Mouse (Mus musculus) midbrain, embryonic 15.5 days (tissue): ENCODE data around the gene Gjc1. TPM values are rescaled to one million over a fixed set of nuclear protein-coding genes. Genes with fewer than 3 reads are reported as not detected.

Experiments
- ATAC-seq: fragments of 200-750 bp; cut with Nextera tagmentation; replicated peaks from 2 replicates; pipeline ENCODE4 v1.8.0; 2017; ENCODE audit warnings: moderate TSS enrichment
- H3K27ac ChIP-seq: fragments of 300-500 bp; sonication (generic); 2 replicates; pipeline ENCODE4 v1.5.1; 2015; ENCODE audit warnings: mild to moderate bottlenecking, inconsistent platforms
- H3K27me3 ChIP-seq: fragments of 300-500 bp; sonication (generic); replicated peaks from 2 replicates; pipeline ENCODE4 v1.6.1; 2015; ENCODE audit warnings: inconsistent platforms
- H3K36me3 ChIP-seq: fragments of 300-500 bp; sonication (generic); replicated peaks from 2 replicates; pipeline ENCODE4 v1.6.1; 2015; ENCODE audit warnings: inconsistent platforms
- H3K4me1 ChIP-seq: fragments of 300-500 bp; sonication (generic); 2 replicates; pipeline ENCODE4 v1.6.1; 2015; ENCODE audit warnings: inconsistent platforms
- H3K4me2 ChIP-seq: fragments of 300-500 bp; sonication (generic); 2 replicates; pipeline ENCODE4 v1.6.1; 2015; ENCODE audit warnings: inconsistent platforms, mild to moderate bottlenecking, moderate library complexity
- H3K4me3 ChIP-seq: fragments of 300-500 bp; sonication (generic); 2 replicates; pipeline ENCODE4 v1.5.1; 2015; ENCODE audit warnings: mild to moderate bottlenecking, inconsistent platforms
- H3K9ac ChIP-seq: fragments of 300-500 bp; sonication (generic); 2 replicates; pipeline ENCODE4 v1.6.1; 2015; ENCODE audit warnings: mild to moderate bottlenecking, inconsistent platforms
- H3K9me3 ChIP-seq: fragments of 300-500 bp; sonication (generic); 2 replicates; pipeline ENCODE4 v1.6.1; 2016; ENCODE audit warnings: inconsistent platforms
- whole genome bisulfite sequencing: fragments of 180-500 bp; shearing (Covaris S2); methylation state at CpG from one replicate; pipeline ENCODE4 v1.1.7; 2015; ENCODE audit warnings: mixed read lengths; 5-methylcytosine and 5-hydroxymethylcytosine counted together
- polyA plus RNA-seq: library from polyadenylated mRNA; unstranded; fragments of >200 nt; fragmentation: Nextera tagmentation; extraction: Ambion mirVana; gene quantifications from 2 replicates; pipeline ENCODE4 v1.2.1, GENCODE M21; 2015

The Gjc1 gene
- polyA plus RNA-seq, 1 experiment from 2014 or later: 36.9 TPM

DNA sequence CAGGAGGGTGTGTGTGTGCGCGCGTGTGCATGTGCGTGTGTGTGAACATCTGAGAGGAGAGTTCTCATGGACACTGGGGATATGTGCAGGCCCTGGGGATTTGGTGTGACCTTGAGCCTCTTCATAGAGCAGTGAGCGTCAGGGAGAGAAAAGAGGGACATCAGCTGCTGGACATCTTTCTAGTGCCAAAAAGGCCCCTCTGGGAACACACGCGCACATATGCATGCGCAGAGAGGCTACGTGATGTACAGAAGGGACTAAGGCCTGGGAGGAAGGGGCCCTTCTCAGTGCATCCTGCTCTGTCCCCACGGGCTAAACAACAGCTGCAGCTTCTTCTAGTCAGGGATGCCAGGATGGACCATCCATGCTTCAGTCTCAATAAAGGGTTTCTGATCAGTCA, 14.7 kb upstream of the Gjc1 start:
- 81% methylated on average over 10 of the region's 10 CpGs for WGBS
- ATAC-seq: no peak
- Histone ChIP-seq H3K9ac (no peak overlapping the region), H3K9me3 (no peaks in the 10 kb centered on the region), H3K4me1 (no peaks in the 10 kb centered on the region), H3K36me3 (peaks cover 14% of the 10 kb centered on the region; the same call in 1 of the 2 replicates), H3K27ac (no peak overlapping the region), H3K4me3 (no peak overlapping the region), H3K4me2 (no peak overlapping the region), H3K27me3 (no peaks in the 10 kb centered on the region)

DNA sequence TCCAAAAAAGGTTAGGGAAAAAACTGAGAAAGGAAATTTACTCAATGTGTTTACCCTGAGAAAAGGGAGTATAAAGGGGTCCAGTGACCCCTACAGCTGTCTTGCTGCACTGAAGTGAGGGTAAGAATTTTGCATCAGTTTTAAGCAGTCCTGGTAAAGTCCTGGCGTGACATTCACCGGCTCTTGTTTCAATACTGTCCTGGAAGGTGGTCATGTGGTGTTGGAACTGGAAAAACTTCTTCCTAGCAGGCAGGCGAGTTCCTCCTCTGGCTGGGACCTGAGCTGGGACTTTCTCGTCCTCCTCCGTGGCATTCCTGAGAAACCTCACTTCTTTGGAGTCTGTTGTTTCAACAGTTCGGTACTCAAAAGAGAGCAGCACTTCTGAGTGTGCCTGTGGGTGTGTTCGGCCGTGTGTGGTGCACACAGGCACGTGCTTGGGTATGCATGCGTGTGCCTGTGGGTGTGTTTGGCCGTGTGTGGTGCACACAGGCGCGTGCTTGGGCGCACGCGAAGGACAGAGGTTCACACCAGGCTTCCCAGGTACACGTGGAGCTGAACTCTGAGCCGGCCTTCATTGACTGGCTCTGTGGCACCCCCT, 13.3 kb upstream of the Gjc1 start:
- ATAC-seq: no peak
- Histone ChIP-seq H3K4me1 (no peaks in the 10 kb centered on the region), H3K27ac (no peak overlapping the region), H3K4me2 (no peak overlapping the region), H3K9me3 (no peaks in the 10 kb centered on the region), H3K9ac (no peak overlapping the region), H3K27me3 (no peaks in the 10 kb centered on the region), H3K4me3 (no peak overlapping the region), H3K36me3 (peaks cover 10% of the 10 kb centered on the region; the same call in 1 of the 2 replicates)
- 73% methylated on average over 18 of the region's 18 CpGs for WGBS

- WGBS: 85% methylated on average over 4 of the region's 4 CpGs
- Histone ChIP-seq H3K4me3 (no peak overlapping the region), H3K9me3 (no peaks in the 10 kb centered on the region), H3K4me1 (no peaks in the 10 kb centered on the region), H3K27me3 (no peaks in the 10 kb centered on the region), H3K9ac (no peak overlapping the region), H3K36me3 (no peaks in the 10 kb centered on the region), H3K27ac (no peak overlapping the region), H3K4me2 (no peak overlapping the region)
- no peak for ATAC-seq
Observed at GRCm38 (mm10) chr11:102830276-102830675, 10.8 kb upstream of the Gjc1 start.

DNA sequence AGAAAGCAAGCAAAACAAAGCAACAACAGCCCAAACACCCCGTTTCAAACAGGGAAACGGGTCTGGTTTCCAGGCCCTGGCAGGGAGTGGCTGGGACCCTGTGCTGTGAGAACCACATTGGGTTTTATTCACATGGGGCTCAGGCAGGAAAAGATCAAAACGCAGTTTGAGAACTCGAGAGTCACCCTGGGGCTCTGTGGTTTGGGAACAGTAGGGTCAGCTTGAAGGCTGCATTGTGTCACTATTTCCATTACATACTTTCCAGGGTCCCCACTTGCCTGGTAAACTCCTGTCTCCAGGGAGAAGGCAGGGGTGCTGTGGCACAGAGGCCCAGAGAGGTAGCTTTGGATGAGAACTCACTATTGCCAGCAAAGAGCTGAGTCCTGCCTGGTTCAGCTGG, 7.6 kb upstream of the Gjc1 start:
- H3K36me3 ChIP-seq: no peaks in the 10 kb centered on the region
- 72% methylated on average over 4 of the region's 4 CpGs for WGBS
- no peaks in the 10 kb centered on the region for H3K9me3 ChIP-seq
- H3K4me2 ChIP-seq: no peak overlapping the region
- no peak overlapping the region for H3K9ac ChIP-seq
- H3K27ac ChIP-seq: no peak overlapping the region
- no peak for ATAC-seq
- no peak overlapping the region for H3K4me3 ChIP-seq
- 0 out of 2 replicates have a peak, but pooled peaks cover 5% of the 10 kb centered on the region for H3K27me3 ChIP-seq
- H3K4me1 ChIP-seq: no peaks in the 10 kb centered on the region

DNA sequence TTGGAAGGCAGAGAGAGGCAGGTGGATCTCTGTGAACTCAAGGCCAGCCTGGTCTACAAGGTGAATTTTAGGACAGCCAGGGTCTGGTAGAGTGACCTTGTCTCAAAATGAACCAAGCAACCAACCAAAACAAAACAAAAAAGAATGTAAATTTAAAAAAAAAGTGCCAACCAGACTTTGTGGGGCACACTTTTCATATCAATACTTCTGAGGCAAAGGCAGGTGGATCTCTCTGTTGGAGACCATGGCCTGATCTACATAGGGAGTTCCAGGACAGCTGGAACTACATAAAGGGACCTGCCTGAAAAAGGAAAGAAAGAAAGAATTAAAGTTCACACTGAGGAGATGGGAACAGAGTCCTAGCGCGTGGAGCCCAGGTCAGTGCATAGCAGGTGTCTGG, 7.0 kb upstream of the Gjc1 start:
- H3K27me3 ChIP-seq: 0 out of 2 replicates have a peak, but pooled peaks cover 7% of the 10 kb centered on the region
- H3K4me3 ChIP-seq: no peak overlapping the region
- no peak for ATAC-seq
- no peaks in the 10 kb centered on the region for H3K9me3 ChIP-seq
- H3K4me2 ChIP-seq: no peak overlapping the region
- WGBS: 64% methylated on average over 2 of the region's 2 CpGs
- H3K4me1 ChIP-seq: no peaks in the 10 kb centered on the region
- no peak overlapping the region for H3K9ac ChIP-seq
- no peaks in the 10 kb centered on the region for H3K36me3 ChIP-seq
- H3K27ac ChIP-seq: no peak overlapping the region

GRCm38 (mm10) chr11:102821231-102821630, 1.7 kb upstream of the Gjc1 start:
- ATAC-seq: no peak
- no peak overlapping the region for H3K4me2 ChIP-seq
- 54% methylated on average over 6 of the region's 6 CpGs for WGBS
- H3K9ac ChIP-seq: no peak overlapping the region
- H3K36me3 ChIP-seq: no peaks in the 10 kb centered on the region
- no peaks in the 10 kb centered on the region for H3K9me3 ChIP-seq
- peaks cover 28% of the 10 kb centered on the region for H3K4me1 ChIP-seq
- H3K27me3 ChIP-seq: 0 out of 2 replicates have a peak, but pooled peaks cover 13% of the 10 kb centered on the region
- no peak overlapping the region for H3K27ac ChIP-seq
- no peak overlapping the region for H3K4me3 ChIP-seq

DNA sequence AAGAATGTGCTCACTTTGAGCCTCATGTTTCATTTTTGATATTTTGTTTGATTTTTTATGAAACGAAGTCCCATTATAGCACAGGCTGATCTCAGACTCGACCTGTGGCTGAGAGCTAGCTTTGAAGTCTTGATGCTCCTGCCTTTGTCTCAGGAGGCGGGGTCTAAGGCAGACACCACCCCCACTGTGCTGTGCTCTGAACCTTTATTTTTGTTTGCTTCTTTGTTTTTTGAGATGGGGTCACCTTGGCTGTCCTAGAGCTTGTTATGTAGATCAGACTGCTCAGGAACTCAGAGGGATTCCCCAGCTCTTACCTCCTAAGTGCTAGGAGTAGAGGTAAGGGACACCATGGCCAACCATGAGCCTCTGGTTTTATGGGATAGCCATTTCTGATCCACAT, 932 bp upstream of the Gjc1 start:
- 13% methylated on average over 3 of the region's 3 CpGs for WGBS
- no peak overlapping the region for H3K4me3 ChIP-seq
- H3K4me2 ChIP-seq: no peak overlapping the region
- no peak for ATAC-seq
- no peak overlapping the region for H3K27ac ChIP-seq
- 0 out of 2 replicates have a peak, but pooled peaks cover 13% of the 10 kb centered on the region for H3K27me3 ChIP-seq
- no peak overlapping the region for H3K9ac ChIP-seq
- no peaks in the 10 kb centered on the region for H3K36me3 ChIP-seq
- no peaks in the 10 kb centered on the region for H3K9me3 ChIP-seq
- peaks cover 34% of the 10 kb centered on the region for H3K4me1 ChIP-seq

DNA sequence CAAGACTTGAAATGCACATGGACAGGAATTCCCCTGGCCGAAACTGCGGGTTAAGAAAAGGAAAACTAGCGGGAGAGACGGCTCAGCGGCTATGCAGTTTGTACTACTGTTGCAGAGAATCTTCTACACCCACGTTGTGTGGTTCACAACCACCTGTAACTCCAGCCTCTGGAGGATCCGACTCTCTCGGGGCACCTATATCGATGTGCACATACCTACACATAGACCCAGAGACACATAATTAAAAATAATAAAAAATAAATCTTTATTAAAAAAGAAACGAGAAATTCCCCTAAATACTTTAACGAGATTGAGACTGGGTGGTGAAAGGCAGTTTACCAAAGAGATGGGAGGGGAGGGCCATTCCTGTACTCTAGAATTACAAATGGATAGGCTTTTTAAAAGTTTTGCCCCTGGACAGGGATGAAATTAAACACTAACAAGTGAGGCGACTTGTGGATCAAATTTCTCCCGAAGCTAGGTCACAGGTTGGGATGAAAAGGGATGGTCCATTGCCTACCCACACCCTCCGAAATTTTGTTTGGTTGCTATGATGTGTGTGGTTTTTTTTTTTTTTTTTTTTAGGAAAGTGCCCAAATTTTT, 384 bp upstream of the Gjc1 start:
- no peaks in the 10 kb centered on the region for H3K9me3 ChIP-seq

DNA sequence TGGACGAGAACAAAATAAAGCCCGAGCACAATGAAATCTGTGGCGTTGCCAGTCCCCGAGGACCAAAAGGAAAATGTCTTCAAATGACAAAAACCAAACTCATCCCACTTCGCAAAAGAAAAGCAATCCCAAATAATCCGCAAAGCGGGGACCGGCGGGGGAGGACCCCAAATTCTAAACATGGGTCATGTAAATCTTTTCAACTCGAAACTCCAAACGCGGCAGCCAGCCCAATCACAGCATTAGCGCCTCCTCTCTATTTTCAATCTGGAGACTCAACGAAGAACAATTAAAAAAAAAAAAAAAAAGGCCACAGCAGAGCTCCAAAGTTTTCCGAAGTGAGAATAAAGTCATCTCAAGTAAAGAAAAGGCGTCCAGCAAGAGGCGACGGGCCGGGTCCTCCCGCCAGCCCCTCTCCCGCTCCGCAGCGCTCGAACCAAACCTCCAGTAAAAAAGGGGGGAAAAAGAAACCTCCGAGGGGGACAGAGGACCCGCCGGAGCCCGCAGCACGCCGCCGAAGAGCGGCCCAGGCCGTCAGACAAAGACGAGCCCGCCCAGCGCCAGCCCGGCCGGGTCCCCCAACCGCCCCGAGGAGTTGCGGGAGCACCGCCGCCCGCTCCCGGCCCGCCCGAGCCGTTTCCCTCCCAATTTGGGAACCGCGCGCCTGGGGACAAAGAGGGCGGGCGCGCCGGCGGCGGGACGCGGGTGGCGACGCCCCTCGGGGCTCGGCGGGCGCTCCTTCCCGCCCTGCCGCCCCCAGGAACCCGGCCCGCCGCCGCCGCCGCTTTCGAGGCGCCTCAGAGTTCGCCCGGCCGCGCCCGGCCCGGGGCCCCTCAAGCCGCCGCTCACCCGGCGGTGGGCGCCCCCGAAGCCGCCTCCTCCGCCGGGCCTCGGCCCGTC, 1.1 kb downstream of the Gjc1 start:
- Histone ChIP-seq H3K4me3 (peak overlapping the region; percentile 75), H3K27ac (peak overlapping the region; percentile 91), H3K27me3 (0 out of 2 replicates have a peak, but pooled peaks cover 13% of the 10 kb centered on the region), H3K9me3 (no peaks in the 10 kb centered on the region), H3K4me1 (peaks cover 37% of the 10 kb centered on the region), H3K9ac (peak overlapping the region; percentile 86), H3K4me2 (peak overlapping the region; percentile 86), H3K36me3 (no peaks in the 10 kb centered on the region)
- peak; percentile 66 for ATAC-seq
- under 1% methylated on average over 73 of the region's 92 CpGs for WGBS

More for the DNA sequence above, 384 bp upstream of the Gjc1 start:
- H3K4me2 ChIP-seq: peak overlapping the region; percentile 86
- H3K27me3 ChIP-seq: 0 out of 2 replicates have a peak, but pooled peaks cover 13% of the 10 kb centered on the region
- H3K4me3 ChIP-seq: peak overlapping the region; percentile 75
- peak; percentile 51; the same call in 1 of the 2 replicates for ATAC-seq
- H3K4me1 ChIP-seq: peaks cover 34% of the 10 kb centered on the region
- peak overlapping the region; percentile 91 for H3K27ac ChIP-seq
- H3K36me3 ChIP-seq: no peaks in the 10 kb centered on the region
- WGBS: 5% methylated on average over 14 of the region's 14 CpGs
- peak overlapping the region; percentile 86; the same call in 1 of the 2 replicates for H3K9ac ChIP-seq

GRCm38 (mm10) chr11:102814881-102815280, 4.6 kb downstream of the Gjc1 start:
- no peak for ATAC-seq
- H3K9me3 ChIP-seq: no peaks in the 10 kb centered on the region
- H3K4me1 ChIP-seq: peaks cover 35% of the 10 kb centered on the region
- H3K4me2 ChIP-seq: no peak overlapping the region
- no peaks in the 10 kb centered on the region for H3K36me3 ChIP-seq
- H3K4me3 ChIP-seq: no peak overlapping the region
- H3K9ac ChIP-seq: no peak overlapping the region
- H3K27ac ChIP-seq: no peak overlapping the region
- H3K27me3 ChIP-seq: no peaks in the 10 kb centered on the region

DNA sequence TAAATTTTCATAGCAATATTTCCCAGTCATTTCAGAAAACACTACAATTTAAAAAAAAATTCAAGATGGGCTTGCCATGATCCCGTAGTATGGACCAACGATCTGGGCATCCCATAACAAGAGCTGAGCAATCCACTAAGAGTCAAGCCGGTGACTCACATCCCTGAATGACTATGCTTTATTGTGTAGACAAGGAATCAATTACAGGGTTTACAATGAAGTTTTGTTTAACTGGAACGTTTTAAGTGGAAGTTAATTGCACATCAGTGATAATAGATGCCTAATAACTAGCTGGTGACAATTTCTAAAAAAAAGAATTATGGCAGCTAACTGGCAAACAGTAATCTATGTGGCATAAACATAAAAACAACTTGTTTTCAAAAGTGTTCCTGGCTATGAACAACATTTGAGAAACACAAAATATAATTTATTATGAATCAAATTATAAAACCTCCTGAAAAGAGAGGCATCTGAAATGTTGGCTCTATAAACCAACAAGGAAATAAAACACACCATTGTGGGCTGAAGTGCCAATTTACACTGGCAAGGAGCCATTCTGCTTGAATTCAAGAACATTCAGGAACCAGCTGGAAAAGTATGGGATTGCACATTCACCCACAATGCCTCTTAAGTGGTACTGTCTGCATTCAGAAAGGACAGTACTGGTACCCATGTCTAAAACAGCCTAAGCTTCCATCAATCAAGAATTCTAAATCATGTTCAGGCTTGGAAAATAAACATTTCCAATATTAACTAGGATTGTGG, 8.6 kb downstream of the Gjc1 start:
- Histone ChIP-seq H3K4me3 (no peak overlapping the region), H3K27me3 (no peaks in the 10 kb centered on the region), H3K9ac (no peak overlapping the region), H3K4me1 (peaks cover 6% of the 10 kb centered on the region), H3K27ac (no peak overlapping the region), H3K9me3 (no peaks in the 10 kb centered on the region), H3K4me2 (no peak overlapping the region), H3K36me3 (no peaks in the 10 kb centered on the region)
- WGBS: 63% methylated on average over 4 of the region's 4 CpGs
- no peak for ATAC-seq

DNA sequence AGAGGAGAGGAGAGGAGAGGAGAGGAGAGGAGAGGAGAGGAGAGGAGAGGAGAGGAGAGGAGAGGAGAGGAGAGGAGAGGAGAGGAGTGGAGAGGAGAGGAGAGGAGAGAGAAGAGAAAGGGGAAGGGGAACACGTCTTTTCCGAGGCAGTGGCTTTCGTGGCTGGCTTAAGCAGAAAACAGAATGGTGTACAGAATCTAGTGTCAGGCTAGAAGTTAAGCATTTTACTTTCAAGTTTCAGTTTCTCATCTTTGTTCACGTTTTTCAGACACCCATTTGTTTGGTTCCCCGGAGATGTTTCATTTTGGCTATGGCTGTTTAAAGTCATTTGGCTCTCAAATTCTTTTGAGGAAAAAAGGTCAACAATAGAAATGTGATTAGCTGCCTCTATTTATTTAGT, 11.3 kb downstream of the Gjc1 start:
- Histone ChIP-seq H3K36me3 (no peaks in the 10 kb centered on the region; the same call in 1 of the 2 replicates), H3K4me2 (no peak overlapping the region), H3K27me3 (no peaks in the 10 kb centered on the region), H3K4me3 (no peak overlapping the region), H3K27ac (no peak overlapping the region), H3K4me1 (no peaks in the 10 kb centered on the region), H3K9ac (no peak overlapping the region), H3K9me3 (no peaks in the 10 kb centered on the region)
- no peak for ATAC-seq
- 76% methylated on average over 5 of the region's 5 CpGs for WGBS
